Mouse (Mus musculus): Measurements from ENCODE around the gene Itpr1.
"Not testable (repeated sequence)": the region's sequence is repeated elsewhere in the genome, so short reads cannot be mapped to it uniquely, and the experiment has no call there.

The Itpr1 gene

DNA sequence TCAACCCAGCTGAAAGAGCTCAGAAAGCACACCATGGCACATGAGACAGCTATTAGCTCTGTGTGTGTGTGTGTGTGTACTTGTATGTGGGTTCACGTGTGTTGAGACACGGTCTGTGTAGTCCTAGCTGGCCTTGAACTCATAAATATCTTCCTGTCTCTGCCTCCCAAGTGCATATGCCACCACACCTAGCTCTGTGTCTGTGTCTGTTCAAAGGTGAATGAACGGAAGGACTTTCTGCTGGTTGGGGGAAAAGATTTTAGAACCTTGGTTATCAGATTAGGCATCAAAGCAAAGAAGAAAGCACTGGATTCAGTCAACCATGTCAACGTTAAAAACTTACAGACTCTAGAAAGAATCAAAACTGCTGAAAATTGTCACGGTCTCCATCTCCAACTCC, 321.2 kb downstream of the Itpr1 start:
- in situ Hi-C loops (cut with MboI; ENCODE audit: low sequenced_read_pairs): no loop called here

DNA sequence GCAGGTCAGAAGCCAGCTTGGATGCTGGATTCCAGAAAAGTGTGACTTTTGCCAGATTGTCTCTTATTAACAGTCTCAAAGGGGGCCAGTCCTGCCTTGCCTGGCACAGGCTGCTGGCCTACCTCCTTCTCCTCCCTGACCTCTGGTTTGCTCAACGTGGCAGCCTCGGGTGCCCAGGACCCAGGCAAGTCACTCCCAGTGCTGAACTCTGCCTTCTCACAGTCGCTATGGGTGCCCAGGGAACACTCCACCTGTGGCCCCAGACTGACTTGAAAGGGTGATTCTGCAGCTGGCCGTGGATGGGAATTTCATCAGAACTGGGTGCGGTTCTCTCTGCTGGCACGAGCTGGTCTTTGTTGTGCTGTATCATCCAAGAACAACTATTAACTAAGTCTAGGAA, 321.7 kb downstream of the Itpr1 start:
- in situ Hi-C loops (cut with MboI; ENCODE audit: low sequenced_read_pairs): no loop called here

DNA sequence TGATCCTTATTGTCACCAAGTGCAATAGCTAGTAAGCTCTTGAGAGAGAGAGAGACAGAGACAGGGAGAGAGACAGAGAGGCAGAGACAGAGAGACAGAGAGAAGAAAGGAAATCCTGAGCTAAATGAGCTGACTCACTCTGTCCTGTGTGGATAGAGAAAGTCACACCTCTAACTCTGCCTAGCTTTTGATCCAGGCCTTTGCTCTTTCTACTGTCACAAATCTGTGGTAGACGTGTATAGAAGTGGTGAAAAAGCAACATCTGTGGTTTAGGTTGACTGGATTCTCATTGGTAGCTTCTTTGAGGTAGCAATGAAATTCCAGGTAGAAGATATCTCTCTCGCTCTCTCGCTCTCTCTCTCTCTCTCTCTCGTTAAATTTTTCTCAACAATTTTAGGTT, 322.4 kb downstream of the Itpr1 start:
- in situ Hi-C loops (cut with MboI; ENCODE audit: low sequenced_read_pairs): no loop called here

DNA sequence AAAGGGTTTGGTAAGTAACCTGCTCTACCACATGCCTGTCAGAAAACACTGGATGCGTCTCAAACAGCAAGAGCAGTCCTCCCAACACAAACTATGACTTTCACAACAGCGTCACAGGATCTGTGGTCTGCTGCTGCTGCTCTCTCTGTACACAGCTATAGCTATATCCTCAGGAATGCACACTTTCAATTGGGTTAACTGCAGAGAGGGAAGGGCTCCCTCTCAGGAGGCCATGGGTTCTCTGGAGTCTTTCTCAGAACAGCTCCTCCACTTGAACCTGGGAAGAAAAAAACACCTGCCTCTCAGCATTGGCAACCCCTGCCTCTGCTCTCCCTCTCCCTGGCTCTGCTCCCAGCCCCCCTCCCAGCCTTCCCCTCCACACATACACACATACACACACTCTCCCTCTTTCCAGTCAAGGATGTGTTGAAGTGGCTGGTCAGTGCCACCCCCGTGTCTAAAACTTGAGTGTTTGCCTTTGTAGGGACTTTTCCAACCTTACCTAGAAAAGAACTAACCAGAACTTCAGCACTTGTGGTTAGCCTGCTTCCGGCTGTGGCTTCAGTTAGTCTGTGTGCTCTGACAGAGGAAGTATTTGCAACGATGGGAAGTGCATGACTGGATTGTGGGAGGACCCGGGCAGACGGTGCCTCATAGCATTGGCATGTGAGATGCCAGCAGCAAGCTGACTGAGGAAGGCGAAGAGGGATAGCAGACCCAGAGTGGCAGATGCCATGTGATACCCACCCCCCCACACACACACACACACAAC, 323.8 kb downstream of the Itpr1 start:
- in situ Hi-C loops (cut with MboI; ENCODE audit: low sequenced_read_pairs): no loop called here

DNA sequence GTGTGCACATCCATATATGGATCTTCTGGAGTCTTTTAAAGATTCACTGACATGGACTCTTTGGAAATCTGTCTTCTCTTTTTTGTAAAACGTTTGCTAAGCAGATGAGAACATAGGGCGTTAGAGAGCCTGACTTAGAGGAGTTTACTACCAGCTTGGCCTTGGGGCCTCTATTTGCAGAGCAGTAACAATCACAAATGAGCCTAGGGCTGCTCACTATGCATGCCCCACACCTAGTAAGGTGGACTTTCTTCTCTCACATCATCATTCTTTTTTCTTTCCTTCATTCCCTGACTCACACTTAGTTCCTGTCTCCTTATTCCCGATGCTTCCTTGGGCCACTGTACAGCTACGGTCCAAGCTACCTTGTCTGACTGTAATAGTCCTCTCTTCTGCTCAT, 325.5 kb downstream of the Itpr1 start:
- in situ Hi-C loops (cut with MboI; ENCODE audit: low sequenced_read_pairs): no loop called here

DNA sequence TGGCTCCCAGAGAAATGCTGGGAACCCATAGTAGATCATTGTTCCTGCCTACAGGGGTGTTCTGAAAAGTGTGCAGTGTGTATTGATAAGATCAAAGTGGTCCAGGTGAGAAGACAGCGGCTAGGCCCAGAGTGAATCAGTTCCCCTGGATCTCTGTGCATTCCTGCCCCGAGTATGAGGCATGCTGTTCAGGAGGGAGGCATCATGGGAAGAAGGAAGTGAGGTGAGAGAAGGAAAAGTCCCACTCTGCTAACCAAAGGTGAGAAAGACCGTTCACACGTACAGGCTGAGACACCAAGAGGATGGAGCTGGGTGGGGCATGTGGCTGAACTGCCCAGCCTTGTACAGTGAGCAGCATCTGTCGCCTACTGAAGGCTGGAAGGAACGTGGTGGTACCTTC, 327.5 kb downstream of the Itpr1 start:
- in situ Hi-C loops (cut with MboI; ENCODE audit: low sequenced_read_pairs): no loop called here

DNA sequence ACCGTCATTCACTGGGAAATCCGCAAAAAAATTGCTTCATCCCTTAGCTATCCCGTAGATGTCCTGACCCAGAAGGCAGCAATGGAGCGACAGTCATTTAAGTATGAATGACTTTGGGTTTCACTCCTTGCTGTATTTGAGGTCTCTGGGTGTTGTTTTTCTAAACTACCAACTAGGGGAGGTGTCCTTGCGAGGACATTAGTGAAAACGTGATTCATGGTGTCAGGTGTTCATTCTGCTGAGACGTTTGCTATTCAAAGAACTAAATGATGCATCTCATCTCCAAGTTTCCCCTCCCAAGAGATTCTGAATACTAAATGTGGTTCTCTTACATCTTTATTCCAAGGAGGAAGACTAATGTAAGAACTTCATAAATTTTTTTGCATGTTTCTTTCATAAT, 332.0 kb downstream of the Itpr1 start:
- in situ Hi-C loops (cut with MboI; ENCODE audit: low sequenced_read_pairs): no loop called here

DNA sequence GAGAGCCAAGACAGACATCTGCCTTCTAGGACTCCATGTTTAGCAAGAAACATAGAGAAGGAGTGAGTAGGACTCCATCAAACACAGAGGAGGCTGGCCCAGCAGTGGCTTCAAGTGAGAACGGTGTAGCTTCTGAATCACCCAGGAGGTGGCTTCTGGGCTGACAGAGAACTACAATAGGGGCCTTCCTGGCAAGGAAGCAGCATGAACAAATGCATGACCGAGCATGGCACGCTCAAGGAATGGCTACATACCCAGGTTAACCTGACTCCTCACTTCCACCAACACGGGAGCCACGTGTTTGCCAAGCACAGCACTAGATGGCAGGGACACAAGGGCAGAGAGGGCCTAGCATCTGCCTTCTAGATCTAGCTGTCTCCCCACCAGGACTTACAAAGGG, 332.6 kb downstream of the Itpr1 start:
- in situ Hi-C loops (cut with MboI; ENCODE audit: low sequenced_read_pairs): no loop called here

DNA sequence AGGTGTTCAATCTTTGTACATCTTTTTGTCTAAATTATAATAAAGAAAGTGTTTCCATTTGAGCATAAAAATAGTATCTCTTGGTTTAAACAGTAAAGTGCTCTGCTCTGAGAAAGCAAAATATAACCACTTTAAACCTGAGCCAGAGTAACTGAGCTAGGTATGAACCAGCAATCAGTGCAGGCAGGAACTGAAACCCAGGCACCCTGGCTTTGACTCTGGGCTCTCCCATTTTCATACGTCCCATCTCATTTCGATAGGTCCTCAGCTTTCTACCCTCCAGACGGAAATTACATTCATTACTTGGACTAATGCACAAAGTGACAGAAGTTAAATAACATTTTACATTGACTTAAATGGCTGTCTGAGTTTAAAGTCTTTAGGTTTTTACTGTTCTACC, 335.5 kb downstream of the Itpr1 start:
- in situ Hi-C loops (cut with MboI; ENCODE audit: low sequenced_read_pairs): no loop called here

DNA sequence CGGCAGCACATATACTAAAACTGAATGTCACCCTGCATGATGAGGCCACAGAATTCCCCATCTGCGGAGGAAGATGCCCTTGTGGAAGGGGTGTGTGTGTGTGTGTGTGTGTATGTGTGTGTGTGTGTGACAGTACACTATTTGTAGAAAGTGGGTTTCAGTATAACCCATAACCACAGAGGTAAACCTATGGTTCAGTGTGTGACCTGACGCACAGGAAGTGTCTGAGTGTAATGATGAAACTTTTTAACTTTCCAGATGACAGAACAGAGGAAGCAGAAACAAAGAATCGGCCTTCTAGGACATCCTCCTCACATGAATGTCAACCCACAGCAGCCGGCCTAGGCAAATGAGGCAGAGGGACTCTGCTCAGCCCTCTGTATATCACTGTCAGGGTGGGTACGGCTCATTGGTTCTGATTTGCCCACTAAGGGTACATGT, 336.6 kb downstream of the Itpr1 start:
- in situ Hi-C loops (cut with MboI; ENCODE audit: low sequenced_read_pairs): no loop called here

DNA sequence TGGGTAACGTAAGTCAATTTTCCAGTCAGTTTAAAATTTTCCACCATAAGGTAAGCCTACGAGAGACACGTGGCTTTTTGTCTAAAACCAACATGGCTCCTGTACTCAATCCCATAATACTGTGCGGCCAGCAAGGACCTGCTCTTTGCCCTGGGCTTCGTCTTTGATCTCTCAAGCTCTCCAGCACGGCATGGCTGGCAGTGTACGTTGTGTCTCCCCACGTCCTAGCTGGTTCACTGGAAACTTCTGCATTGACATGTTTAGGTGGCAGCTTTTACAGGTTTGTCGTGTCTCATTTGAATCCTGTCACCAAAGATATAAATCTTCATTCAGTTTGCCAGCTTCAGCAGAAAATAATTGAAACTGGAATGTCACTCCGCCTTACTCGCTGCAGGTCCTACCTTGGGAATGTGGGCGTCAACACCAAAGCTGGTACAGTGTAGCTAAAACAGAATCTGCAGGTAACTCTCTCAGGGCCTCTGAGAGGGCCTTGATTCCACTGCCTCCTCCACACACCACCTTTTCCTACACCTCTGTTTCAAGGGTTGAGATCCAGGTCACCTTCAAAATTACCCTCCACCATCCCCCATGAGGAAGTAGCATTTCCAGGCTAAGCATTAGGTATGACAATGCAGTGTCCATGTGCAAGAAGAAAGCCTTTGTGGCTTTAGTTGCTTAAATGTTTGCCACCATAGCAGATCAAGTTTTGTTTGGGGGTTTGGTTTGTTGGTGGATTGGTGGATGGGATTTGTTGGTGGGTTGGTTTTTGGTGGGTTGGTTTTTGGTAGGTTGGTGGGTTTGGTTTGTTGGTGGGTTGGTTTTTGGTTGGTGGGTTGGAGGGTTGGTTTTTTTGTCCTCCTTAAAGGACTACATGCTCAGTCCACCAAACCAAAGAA, 339.1 kb downstream of the Itpr1 start:
- in situ Hi-C loops (cut with MboI; ENCODE audit: low sequenced_read_pairs): no loop called here

DNA sequence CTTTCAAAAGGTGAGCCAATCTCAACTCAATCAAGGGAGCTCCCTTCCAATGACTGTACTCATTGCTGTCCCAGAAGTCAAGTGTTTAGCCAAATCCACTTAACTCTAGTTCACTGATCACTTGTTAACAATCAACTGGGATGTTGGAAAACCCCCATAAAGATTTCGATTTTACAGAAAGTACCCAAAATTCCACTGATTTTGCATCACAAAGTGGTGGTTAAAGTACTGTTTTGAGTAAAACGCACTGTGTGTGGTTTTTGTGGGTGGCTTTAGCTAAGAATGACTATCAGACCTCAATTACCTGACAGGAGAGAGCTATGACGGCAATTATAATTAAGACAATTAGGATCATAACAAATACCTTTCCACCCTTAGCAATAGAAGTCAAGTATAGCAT, 340.1 kb downstream of the Itpr1 start:
- in situ Hi-C loops (cut with MboI; ENCODE audit: low sequenced_read_pairs): no loop called here

DNA sequence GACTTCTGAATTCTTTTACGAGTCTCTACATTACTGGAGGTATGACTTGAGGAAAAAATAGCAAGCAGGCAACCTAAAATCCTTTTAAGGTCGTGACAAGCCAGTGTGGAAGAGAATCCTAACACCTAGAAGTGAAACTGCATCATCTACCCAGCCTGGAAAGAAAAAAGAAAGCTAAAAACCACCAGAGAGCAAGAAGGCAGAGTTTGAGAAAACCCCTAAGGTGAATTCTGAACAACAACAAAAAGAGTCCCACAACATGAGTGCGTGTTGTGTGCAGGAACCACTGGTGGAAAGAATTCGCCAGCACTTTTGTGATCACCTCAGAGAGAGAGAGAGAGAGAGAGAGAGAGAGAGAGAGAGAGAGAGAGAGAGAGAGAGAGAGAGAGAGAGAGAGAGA, 340.6 kb downstream of the Itpr1 start:
- in situ Hi-C loops (cut with MboI; ENCODE audit: low sequenced_read_pairs): no loop called here

DNA sequence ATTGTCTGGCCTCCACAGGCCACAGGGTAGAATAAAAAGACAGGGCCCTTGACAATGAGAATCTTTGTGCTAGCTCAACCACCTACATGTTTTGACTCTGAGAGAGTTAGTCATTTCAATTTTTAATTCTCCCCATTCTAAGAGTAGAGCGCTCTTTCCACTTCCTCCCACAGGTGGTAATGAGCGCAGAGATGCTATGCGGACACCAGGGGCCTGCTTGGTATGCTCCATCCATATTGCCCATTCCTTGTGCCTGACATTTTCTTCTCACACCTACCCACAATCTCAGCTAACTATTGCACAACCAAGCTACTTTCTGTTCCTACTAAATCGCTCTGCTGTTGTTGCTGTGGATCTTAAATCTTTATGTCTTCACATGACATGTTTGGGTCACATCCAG, 341.5 kb downstream of the Itpr1 start:
- in situ Hi-C loops (cut with MboI; ENCODE audit: low sequenced_read_pairs): no loop called here

DNA sequence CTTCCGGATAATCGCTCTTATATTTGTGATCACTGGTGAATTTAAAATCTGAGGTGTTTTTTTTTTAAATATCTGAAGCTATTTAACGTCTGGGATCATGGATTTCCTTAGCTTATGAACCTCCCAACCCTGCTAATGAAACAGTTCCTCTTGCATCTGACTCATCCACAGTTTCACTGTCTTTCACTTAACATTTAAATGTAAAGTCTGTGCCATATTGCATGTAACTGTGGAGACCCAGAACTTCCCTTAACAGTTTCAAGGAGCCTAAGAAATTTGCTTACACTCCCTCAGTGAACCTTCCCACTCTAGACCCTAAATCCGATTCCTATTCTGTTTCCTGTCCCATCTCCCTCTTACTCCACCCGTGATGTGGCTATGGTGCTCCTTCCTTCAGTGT, 342.0 kb downstream of the Itpr1 start:
- in situ Hi-C loops (cut with MboI; ENCODE audit: low sequenced_read_pairs): no loop called here

DNA sequence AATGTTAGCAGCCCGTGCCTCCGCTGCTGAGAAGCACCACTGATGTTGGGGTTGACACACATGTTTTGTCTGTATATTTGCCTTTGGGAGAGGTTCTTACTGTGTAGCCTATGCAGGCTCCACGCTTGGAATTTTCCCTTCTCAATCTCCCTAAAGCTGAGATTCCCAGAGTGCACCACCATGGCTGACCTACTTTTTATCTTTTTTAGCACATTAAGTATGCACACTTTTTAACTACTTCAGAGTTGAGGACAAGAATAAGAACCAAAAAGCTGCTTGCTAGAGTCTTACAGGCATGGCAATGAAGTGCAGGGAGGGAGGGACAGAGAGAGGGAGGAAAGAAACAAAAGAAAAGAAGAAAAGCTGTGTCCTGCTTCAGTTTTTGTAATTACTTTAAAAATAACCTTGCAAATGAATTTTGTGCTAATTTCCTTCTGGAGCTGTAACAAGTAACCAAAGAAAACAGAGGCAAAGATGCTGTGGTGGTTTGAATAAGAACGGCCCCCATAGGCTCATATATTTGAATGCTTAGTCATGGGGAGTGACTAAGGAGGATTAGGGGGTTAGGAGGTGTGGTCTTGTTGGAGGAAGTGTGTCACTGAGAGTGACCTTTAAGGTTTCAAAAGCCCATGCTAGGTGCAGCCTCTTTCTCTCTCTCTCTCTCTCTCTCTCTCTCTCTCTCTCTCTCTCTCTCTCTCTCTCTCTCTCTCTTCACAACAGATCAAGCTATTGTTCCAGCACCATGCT, 344.9 kb downstream of the Itpr1 start:
- in situ Hi-C loops (cut with MboI; ENCODE audit: low sequenced_read_pairs): no loop called here

DNA sequence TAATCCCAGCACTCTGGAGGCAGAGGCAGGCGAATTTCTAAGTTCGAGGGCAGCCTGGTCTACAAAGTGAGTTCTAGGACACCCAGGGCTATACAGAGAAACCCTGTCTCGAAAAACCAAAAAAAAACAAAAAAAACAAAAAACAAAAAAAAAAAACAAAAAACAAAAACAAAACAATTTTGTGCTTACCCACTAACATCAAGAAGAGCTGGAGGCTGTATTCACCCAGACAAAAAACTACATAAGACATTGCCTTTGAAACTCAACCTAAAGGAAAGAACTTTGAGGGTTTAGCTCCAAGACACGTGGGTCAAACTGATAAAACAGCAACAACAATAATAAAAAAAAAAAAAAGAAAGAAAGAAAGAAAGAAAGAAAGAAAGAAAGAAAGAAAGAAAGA, 346.3 kb downstream of the Itpr1 start:
- in situ Hi-C loops (cut with MboI; ENCODE audit: low sequenced_read_pairs): not testable (repeated sequence)

DNA sequence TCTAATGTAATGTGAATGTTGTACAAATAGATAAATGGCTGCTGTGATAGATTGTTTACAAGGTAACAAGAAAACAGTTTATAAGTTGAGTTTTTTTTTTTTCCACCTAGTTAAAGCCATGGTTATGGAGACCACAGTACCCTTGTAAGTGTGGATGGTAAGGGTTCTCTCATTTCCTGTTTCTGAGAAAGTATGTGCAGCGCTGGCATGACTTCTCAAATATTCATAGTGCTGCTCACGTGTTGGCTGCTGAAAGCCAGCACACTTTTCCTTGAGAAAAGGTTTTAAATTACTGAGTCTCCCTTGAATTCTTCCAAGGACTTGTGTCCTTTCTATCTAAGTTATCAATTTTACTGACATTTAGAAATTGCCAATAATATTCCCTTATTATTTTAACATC, 350.1 kb downstream of the Itpr1 start:
- in situ Hi-C loops (cut with MboI; ENCODE audit: low sequenced_read_pairs): no loop called here

DNA sequence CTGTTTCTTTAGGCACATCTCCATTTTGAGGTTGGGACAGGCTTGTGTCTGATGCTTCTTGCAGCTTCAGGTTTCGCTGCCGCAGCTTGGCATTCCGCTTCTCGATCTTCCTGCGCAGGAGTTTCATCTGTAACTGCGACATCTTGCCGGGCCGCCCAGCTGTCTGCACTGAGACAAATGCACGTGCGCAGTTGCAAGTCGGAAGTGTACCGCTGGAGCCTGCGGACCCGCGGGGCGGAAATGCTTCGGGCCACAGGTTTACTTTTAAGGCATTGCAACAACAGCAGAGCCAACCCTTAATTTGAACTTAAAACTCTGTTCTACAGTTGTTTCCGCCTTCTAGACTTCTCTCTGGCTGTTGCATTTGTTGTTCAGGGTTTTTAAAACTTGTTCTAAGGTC, 352.6 kb downstream of the Itpr1 start:
- in situ Hi-C loops (cut with MboI; ENCODE audit: low sequenced_read_pairs): not testable (repeated sequence)

DNA sequence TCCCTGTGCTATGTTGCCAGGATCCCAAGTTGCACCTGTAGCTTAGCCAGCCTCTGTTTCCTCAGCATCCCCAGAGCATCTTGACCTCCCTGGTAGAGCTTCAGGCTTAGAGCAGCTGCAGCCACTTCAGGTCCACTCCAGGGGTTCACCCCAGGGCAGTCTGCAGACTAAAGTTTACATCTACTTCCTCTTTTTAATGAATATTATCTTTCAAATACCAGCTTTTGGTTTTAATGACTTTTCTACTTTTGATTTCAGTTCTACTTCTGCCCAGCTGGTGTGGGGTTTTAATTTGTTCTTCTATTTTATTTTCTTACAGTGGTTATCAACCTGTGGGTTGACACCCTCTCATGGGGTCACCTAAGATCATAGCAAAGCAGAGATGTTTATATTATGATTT, 353.7 kb downstream of the Itpr1 start:
- in situ Hi-C loops (cut with MboI; ENCODE audit: low sequenced_read_pairs): no loop called here

DNA sequence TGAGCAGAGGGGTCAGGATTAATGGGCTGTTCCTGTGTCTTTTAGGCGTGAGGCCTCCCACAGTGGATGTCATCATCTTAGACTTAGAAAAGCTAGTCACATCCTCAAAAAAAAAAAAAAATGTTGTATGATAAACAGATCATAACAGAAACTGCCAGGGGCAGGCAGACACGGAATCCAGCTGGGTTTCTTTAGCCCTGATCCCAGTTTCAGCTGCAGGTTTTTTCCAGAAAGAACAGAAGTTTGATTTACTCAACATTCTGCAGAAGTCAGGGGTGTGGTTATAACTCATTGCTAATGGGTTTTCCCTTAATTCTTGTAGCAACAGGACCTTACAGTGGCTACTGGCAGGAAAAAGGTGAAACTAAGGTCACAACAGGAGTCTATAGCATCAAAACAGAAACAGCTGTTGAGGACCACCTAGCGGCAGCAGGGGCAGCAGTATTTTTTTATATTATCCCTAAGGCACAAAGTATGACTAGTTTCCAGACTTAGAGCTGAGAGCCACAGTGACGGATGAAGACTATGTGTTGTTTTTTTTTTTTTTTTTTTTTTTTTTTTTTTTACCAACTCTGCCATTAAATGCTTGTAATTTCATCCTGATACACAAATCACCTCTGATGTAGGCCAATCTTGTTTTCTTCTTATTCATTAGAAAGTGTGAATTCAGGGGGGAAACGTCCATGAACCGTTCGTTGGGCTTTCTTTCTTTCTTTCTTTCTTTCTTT, 356.7 kb downstream of the Itpr1 start:
- in situ Hi-C loops (cut with MboI; ENCODE audit: low sequenced_read_pairs): no loop called here

All from CH12F3 (cell line).